Mouse (Mus musculus): ENCODE measurements around the gene Slc25a18.
"Not testable (repeated sequence)": the region's sequence is repeated elsewhere in the genome, so short reads cannot be mapped to it uniquely, and the experiment has no call there.

The Slc25a18 gene

DNA sequence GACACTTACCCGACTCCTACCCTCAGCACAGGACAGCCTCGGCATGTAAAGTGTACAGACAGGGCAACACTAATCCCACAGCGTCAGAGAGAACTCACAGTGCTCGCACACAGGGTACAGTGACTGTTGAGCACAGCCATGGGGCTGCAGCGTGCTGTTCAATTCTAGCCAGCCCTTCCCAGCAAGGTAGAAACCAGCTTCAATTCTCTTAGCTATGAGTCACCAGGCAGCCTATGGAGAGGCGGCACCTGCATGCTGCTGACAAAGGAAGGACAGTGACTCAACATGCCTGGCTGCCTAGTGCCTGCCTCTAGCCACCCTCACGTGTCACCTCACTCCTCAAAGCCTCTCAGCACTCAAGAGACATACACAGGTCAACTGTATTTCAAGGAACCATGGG, 24.6 kb downstream of the Slc25a18 start:
- DNase-seq (ENCODE audit: low spot score), result no peak

DNA sequence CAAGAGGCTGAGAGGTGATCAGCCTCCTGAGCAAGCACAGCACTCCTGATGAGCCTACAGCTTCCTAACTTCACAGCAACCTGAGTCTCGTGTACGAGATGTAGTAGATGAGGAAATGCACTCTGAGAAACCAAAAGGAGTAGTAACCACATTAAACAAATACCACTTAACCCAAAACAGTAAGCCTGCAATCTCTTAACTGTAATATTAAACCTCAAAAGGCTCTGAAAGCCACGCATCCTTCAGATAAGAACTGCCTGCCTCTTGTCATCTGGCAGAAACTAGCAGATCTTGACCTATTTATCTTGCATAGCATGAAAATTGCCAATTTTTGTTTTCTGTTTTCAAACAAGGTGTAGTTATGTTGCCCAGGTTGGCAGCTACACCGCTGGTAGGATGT, 25.5 kb downstream of the Slc25a18 start:
- no peak for DNase-seq (ENCODE audit: low spot score)

DNA sequence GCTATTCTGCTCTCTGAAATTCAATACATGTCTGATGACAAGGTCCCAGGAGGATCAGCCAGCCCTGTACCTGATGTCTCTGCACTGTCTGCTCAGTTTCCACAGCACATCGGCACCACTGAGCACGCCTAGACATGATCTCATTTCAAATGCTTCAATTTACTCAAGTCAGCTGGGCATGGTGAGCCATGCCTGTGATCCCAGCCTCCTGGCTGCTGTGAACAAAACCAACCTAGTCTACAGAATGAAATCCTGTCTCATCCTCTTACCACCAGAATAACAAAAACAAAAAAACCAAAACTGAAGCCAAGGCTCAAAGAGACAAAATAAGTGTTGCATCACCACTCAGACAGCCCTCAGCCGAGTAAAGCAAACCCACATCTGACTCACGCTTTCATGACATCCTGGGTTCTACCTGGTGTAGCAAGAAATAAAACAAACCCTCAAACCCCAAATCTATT, 26.2 kb downstream of the Slc25a18 start:
- no peak for DNase-seq (ENCODE audit: low spot score)

DNA sequence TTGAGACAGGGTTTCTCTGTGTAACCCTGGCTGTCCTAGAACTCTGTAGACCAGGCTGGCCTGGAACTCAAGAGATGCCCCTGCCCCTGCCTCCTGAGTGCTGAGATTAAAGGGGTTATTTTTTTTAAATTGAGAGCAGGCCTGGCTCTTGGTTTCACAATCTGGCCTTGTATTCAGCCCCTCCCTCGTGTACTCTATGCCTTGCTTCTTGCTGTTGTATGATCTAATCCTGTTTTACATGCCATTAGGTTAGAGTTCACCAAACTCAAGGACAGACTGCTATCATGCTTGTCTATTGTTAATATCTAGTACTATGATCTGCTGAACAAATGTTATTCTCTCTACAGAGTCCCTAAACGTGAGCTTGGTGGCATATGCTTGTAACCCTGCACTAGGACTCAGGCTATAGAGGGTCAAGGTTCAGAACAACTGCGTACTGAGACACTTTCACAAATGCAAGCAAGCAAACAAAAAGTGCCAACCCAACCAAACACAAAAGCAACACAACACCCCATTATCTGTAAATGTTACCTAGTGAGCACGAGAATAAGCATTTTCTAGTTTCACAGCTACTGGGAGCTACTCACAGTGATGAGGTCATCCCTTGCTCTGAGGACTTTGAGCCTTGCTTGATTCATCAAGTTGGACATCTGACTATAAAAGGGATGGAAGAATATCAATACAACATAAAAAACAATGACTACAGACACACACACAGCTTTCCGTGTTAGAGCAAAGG, 33.8 kb downstream of the Slc25a18 start:
- no peak for DNase-seq (ENCODE audit: low spot score)

DNA sequence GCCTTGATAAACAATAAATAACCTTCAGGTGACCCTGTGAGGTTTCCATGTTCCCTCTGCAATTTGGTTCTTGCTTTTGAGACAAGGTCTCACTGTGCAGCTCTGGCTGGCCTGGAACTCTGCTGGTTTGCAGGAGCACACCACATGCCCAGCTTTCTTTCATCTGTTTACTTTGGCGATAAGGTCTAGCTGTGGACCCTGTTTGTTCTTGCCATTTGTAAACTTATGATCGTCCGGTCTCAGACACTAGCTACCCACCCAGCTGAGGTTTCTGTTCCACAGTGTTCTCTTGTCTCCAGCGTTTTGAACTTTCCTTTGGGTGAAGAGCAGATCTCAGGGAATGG, 34.3 kb downstream of the Slc25a18 start:
- no peak for DNase-seq (ENCODE audit: low spot score)

DNA sequence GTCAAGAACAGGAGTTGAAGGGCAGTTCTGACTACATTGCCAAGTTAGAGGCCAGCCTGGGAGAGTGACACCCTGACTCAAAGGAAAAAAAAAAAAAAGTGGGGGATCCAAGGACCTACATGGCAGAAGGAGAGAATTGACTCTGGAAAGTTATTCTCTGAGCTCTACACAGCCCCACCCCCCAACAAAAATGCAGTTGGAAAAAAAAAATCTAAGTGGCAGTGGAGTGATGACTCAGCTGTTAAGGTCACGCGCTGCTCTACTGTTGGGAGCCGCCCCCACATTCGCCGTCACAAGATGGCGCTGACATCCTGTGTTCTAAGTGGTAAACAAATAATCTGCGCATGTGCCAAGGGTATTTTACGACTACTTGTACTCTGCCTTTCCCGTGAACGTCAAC, 38.6 kb downstream of the Slc25a18 start:
- not testable (repeated sequence) for DNase-seq (ENCODE audit: low spot score)

DNA sequence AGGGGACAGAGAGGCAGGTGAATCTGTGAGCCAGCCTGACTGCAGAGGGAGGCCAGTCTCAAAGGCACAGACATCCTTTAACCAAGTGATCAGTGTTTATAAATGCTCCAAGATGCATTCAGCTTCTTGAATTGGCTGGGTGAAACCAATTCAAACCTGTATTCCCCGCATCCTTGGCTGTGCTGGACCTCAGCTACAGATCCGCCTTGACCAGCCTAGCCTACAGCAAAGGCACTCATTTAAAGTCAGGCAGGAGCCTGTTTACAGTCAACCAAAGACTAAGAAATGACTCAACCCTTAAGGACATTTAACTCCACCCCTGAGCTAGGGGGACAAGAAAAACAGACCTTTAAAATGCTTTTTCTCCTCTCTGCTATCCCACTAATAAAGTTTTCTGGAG, 45.9 kb downstream of the Slc25a18 start:
- DNase-seq (ENCODE audit: low spot score), result no peak

DNA sequence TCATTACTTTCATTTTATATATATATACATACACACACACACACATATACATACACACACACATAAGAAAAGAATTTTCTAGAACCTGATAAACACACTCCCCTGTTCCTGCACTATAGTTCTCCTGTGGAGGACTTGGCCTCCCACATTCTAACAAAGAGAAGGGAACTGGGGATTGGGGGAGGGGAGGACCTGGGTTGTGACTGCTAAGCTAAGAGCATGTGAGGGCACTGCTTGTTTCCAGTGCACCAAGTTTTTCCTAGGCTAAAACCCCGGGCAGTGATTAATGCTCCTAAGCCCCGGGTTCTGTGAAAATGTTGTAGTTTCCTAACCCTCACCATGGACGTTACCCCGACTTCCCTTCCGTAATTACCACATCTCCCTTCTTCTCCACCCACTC, 46.8 kb downstream of the Slc25a18 start:
- DNase-seq (ENCODE audit: low spot score), result no peak

DNA sequence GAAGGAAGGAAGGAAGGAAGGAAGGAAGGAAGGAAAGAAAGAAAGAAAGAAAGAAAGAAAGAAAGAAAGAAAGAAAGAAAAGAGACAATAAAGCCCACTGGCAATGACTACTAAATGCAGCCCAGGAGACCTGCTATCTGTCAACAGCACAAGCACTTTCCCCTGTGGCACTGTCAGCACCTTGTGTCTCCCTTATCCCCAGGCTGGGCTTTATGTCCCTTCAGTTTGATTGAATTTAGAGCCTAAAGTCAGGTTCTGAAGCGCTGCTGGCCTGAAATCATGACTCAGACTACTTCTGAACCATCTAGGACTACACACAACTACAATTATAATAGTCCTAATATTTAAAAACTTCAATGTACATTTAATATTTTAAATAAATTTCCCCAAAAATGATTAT, 47.6 kb downstream of the Slc25a18 start:
- no peak for DNase-seq (ENCODE audit: low spot score)

DNA sequence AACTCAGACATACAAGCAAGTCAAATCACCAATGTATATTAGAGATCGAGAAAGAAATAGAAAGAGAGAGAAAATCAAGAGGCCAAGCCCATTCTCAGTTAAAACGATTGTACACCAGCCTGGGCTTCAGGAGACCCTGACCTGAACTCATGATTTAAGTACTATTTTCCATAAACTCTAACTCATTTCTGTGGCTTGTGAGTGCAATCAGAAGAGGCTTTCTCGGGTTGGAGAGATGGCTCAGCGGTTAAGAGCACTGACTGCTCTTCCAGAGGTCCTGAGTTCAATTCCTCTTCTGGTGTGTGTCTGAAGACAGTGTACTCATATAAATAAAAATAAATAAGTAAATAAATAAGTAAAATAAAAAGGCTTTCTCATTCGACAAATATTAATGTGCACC, 48.3 kb downstream of the Slc25a18 start:
- no peak for DNase-seq (ENCODE audit: low spot score)

DNA sequence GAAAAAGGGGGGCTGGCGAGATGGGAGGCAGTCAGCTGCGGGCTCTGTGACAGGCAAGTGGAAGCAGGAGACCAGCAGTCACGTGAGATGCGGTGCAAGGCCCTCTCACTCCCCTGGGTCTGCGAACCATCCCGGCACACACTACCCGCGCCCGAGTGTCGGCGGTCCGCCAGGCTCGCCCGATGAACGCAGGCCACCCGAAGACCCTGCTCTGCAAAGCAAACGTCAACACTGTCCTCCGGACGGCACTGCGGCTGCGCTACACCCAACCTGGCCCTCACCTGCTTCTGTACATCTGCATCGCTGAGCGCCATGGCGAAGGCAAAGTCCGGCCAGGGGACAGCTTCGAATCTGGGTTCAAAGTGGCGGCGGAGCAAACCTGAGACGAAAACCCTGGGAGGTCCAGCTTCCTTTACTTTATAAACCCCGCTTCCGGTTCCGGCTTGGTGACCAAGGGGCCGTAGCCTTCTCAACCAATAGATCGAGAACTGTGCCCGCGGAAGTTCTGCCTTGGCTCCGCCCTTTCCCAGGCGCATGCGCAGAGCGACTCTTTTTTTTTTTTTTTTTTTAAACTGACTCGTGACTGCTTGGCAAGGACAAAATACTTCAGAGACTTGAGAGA, 49.0 kb downstream of the Slc25a18 start, which contains the start of gene Atp6v1e1:
Gene Atp6v1e1 (minus strand): TSS at position 487 of the 622 bp plus-strand sequence.
- DNase-seq (ENCODE audit: low spot score), result peak; percentile 98

DNA sequence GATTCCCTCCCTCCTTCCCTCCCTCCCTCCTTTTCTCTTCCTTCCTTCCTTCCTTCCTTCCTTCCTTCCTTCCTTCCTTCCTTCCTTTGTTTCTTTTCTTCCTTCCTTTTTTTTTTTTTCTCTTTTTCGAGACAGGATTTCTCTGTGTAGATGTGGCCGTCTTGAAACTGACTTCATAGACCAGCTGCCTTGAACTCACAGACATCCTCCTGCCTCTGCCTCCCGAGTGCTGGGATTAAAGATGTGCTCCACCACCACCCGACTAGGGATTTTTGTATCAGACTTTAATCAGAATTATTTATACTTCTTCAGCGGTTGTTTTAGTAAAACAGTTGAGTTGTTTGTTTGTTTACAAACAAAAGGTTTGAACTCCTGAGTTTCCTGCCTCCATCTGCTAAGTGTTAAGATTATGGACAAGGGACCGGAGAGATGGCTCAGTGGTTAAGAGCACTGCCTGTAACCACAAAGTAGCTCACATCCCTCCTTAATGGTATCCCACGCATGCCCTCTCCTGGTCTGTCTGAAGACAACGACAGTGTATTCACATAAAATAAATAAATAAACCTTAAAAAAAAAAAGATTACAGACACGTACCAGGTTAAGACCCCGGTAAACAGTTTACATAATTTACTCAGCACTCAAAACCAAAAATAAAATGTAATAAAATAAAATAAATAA, 49.7 kb downstream of the Slc25a18 start:
- DNase-seq (ENCODE audit: low spot score), result peak; percentile 3

DNA sequence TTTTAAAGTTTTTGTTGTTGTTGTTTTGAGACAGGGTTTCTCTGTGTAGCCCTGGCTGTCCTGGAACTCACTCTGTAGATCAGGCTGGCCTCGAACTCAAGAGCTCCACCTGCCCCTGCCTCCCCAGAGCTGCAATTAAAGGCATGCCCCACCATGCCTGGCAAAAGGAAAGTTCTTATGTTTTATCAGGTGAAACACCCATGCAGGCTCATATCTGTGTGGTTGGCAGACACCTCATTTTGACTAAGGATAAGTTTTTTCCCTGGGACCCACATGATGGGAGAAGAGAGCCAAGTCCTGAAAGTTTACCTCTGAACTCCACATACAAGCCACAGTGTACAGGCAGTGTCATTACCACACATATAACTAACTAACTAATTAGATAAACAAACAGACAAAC, 56.7 kb downstream of the Slc25a18 start:
- DNase-seq (ENCODE audit: low spot score), result no peak

DNA sequence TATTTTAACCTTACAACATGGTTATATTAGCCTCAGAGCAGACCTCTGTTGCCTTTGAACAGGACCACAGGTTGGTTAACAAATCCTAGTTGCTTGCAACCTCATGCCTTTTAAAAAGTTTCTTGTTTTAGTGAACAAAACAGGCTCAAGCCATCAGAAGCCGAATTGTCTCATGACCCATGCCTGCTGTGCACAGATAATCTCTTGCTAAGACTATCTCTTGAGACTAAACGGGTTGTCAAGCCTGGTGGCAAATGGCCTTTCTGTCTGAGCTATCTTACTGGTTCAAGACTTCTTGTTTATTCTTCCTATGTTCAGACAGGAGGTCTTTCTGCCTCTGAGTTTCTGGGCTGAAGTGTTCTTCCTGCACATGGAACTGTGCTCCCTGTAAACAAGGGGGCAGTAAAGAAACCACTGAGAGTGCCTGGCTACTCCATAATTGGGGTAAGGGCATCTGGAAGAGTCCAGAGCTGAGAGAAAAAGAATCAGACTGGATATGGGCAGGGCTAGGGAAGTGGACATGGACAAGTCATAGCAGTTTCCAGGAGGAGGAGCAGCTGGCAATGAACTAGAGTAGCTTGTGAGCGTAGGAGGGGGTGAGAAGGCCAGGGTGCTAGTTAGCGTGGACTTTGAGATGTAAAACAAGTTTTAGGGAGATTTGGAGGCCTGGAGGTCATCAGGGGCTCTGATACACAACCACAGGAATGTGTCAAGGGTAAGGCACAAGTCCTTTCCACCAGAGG, 57.7 kb downstream of the Slc25a18 start:
- no peak for DNase-seq (ENCODE audit: low spot score)

DNA sequence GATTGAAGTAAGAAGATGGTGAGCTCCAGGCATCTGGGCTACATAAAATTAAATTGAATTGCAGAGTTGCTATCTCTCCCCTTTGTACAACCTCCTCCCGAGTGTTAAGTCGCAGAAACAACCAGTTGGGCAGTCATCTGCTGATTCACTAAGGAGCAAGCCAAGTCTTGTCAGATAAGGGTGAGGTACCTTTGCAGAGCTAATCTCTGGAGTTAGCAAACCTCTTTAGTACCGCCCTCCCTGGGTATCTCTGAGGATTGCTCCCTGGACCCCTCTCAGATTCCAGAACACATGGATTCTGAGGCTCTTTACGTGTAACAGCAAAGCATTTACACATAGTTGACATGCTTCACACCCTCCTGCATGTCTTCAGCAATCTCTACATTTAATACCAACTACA, 58.7 kb downstream of the Slc25a18 start:
- no peak for DNase-seq (ENCODE audit: low spot score)

DNA sequence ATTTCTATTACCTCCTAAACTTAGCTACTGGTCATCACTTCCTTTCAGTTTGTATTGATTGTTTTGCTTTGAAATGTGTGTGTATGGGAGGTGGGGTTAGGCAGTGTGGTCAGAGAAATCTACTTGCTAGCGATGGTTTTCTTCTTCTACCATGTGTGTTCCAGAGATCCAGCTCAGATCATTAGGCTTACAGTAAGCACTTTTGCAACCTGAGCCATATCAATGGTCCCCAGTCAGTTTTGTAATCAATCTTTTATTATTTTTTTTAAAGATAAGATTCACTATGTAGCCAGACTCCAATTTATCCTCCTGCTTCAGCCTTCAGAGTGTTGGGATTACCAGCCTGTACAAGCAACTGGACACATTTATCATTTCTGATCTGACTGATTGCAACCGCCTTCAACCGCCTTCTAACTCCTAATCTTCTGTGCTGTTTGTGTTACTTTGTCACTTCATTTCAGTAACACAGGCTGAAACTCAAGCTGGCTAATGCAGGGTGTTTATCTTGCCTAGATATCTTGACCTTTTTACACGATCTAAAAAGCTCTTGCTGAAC, 61.5 kb downstream of the Slc25a18 start:
- DNase-seq (ENCODE audit: low spot score), result no peak

DNA sequence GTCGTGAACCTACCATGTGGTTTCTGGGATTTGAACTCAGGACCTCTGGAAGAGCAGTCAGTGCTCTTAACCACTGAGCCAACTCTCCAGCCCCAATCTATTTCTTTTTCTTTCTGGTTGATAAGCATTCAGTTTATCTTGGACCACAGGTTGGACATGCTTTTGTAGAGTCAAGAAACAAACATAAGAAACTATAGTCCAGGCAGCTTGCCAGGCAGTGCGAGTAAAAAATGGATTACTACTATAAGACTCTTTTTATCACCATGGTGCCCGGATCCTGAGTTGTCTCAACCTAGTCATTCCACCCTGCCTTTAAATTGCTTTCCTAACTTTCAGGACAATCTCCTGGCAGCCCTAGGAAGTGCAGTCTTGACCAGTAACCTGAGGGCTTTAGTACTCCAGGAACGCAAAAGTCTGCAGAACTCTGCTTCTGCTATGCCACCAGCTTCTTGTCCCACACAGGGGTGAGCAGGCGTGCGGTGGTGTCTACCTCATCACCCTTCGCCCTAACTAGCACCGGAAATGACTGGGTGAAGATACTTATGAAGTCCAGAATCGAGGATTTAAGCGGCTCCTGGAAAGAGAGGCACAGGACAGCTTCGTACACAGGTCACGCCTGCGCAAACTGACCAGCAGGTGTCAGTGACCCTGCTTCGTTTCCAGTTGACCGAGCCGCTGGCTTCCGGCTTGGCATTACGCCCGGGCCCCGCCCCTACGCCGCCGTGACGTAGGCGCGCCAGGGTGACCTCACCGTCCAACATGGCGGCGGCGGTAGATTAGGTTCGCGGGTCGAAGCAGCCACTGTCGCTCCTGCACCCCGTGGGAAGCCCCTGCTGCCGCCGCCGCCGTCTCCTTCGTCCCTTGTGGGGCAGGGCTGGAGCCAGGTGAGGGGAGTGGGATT, 62.3 kb downstream of the Slc25a18 start, which contains the start of gene Bcl2l13:
Gene Bcl2l13 (plus strand): TSS at position 739 of the 901 bp plus-strand sequence.
- DNase-seq (ENCODE audit: low spot score), result peak; percentile 96

DNA sequence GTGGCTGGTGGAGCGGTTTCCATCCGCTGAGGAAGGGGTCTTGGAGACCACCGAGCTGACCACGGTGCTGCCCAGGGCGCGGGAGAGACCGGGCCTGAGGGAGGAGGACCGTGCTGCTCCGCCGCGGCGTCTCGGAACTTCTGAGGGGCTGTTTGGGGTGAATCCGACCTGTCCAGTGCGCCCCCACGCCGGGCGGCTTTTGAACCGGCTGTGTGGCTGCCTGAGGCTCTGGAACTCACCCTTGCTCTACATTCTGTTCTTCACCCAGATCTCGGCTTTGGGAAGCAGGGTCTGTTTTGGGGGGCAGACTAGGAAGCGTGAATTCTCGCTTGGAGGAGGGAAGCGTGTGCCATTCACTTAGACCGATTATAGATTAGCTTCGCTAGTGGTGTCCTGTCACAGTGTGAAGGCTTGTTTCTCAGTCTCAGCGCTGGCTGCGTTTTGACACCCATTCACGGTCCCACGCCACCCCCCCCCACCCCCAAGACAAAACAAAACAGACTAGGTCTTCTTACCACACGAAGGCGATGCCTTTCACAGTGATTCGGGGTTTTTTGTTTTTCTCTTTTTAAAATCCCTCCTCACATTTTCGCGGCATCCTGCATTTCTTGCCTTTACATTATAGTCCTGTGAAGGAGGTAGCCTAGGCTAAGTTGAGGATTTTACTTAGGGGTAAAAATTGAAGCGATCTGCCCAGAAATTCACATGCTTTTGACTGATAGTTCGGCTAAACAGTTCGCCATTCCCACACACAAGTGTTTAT, 63.2 kb downstream of the Slc25a18 start:
- no peak for DNase-seq (ENCODE audit: low spot score)

DNA sequence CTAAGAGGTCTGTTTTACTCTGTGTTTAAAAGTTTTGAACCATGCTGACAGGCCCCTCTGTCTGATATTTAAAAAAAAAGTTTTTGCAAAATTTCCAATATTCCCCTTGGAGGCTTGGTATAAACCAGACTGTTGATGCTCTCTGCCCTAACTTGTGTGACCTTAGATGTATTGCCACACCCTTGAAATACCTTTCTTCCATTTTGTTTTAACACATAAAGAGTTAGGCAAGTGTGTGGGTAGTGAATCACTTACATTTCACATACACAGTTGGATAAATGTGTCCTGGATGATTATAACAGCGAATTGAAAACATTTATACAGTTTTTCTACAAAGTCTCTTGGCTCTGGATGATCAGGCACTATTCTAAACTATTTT, 63.8 kb downstream of the Slc25a18 start:
- peak; percentile 12 for DNase-seq (ENCODE audit: low spot score)

DNA sequence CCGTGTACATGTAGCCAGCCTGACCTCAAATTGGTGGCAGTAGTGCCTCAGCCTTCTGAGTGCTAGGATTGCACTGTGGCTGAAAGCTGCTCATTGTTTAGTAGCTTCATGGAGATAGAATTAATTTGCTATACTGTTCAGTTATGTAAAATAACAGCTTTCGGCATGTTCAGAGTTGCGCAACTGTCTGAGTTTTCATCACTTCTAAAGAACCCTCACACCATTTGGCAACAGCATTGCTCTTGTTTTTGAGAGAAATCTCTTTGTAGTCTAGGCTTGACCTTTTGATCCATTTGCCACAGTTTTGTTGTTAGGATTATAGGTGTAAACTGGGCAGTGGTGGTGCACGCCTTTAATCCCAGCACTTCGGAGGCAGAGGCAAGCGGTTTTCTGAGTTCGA, 66.9 kb downstream of the Slc25a18 start:
- DNase-seq (ENCODE audit: low spot score), result no peak

Measured in embryo, embryonic 10.5 days (tissue).